Mouse (Mus musculus) forebrain, embryonic 10.5 days (tissue): ENCODE results near the gene Nkx6-2. TPM values are rescaled to one million over a fixed set of nuclear protein-coding genes. Genes with fewer than 3 reads are reported as not detected.
A peak's percentile ranks its signal among the peaks of the same experiment; 100 is the strongest.

Experiments used
- DNase-seq: peaks from one replicate; pipeline ENCODE4 v3.0.0-alpha.2; 2017; ENCODE audit warnings: low spot score; ENCODE audit errors: extremely low spot score
- H3K27ac ChIP-seq: fragments of 300-500 bp; sonication (generic); 2 replicates; pipeline ENCODE4 v1.5.1; 2016; ENCODE audit warnings: mild to moderate bottlenecking
- H3K27me3 ChIP-seq: fragments of 300-500 bp; sonication (generic); 2 replicates; pipeline ENCODE4 v1.6.1; 2016; ENCODE audit warnings: mild to moderate bottlenecking; ENCODE audit not compliant: poor library complexity, severe bottlenecking
- H3K36me3 ChIP-seq: fragments of 300-500 bp; sonication (generic); replicated peaks from 2 replicates; pipeline ENCODE4 v1.6.1; 2016; ENCODE audit warnings: mild to moderate bottlenecking, moderate library complexity
- H3K4me1 ChIP-seq: fragments of 300-500 bp; sonication (generic); 2 replicates; pipeline ENCODE4 v1.6.1; 2016
- H3K4me3 ChIP-seq: fragments of 300-500 bp; sonication (generic); 2 replicates; pipeline ENCODE4 v1.5.1; 2016; ENCODE audit warnings: mild to moderate bottlenecking, moderate library complexity
- H3K9me3 ChIP-seq: fragments of 300-500 bp; sonication (generic); 2 replicates; pipeline ENCODE4 v1.6.1; 2016; ENCODE audit warnings: mild to moderate bottlenecking, moderate library complexity
- WGBS: fragments of 180-500 bp; shearing (Covaris S2); methylation state at CpG from one replicate; pipeline ENCODE4 v1.1.7; 2016; 5-methylcytosine and 5-hydroxymethylcytosine counted together
- polyA plus RNA-seq: library from polyadenylated mRNA; unstranded; fragments of >200 nt; fragmentation: Nextera tagmentation; extraction: Ambion mirVana; gene quantifications from 2 replicates; pipeline ENCODE4 v1.2.1, GENCODE M21; 2016

Gene Nkx6-2
- polyA plus RNA-seq, 1 experiment from 2014 or later = 2.0 TPM

DNA sequence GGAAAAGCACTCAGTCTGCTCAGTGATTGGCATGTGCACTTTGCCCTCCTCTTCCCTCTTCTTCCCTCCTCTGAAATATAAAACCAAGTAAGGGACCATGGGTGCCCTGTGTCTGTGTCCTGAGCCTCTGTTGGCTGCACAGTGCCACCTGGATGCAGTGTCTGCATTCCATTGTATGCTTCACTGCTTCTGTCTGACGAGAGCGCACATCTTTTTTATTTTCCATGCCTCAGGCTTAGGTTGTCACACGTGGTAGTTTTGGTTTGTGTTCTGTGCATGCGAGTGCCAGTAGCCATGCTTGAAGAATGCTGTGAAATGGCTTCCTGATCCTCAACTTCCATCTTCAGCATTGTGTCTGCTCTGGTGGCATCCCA is 51.2 kb downstream of the Nkx6-2 start:
- no peak for DNase-seq
- 77% methylated on average over 4 of the region's 4 CpGs for WGBS
- peaks cover 45% of the 10 kb centered on the region for H3K4me1 ChIP-seq
- H3K27me3 ChIP-seq = peaks cover 100% of the 10 kb centered on the region
- no peak overlapping the region for H3K4me3 ChIP-seq
- no peaks in the 10 kb centered on the region for H3K9me3 ChIP-seq
- H3K27ac ChIP-seq = no peak overlapping the region
- H3K36me3 ChIP-seq = peaks cover 8% of the 10 kb centered on the region

DNA sequence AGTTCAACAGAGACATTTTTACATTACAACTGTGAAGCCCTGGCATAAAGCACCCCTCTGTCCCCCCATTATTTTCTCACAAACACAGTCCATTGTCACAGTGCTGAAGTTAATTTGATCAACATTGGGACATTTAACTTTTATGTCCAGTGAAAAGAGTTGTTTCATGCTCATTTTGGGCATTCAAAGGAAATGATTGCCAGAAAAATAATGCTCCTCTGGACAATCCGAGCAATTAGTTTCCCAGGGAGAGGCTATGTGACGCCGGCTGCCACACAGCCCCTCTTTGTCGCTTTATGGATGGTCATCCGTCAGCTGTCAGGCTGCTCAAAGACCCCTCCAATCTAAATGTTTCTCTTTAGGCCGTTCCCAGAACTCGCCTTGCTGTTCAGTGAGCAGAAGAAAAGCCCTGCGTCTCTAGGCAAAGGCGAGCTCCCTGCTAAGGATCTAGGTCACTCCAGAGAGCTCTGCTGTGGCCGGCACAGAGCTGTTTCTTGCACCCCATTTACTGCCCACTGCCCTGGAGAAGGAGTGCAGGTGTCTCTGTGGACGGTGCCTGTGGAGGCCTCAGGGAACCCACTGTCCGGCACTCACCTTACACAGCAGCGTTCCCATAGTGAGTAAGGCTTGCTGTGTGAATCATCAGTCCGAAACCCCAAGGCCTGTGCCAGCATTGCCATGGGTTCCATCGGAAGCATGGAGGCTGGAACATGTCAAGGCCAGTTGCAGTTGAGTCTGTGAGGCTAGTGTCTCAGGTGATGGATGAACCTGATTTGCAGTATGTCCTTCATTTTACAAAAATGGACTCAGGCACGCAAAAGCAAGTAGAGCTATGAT is 51.8 kb downstream of the Nkx6-2 start:
- DNase-seq = peak; percentile 35
- peaks cover 45% of the 10 kb centered on the region for H3K4me1 ChIP-seq
- WGBS = 40% methylated on average over 16 of the region's 16 CpGs

More for the DNA sequence above, 51.8 kb downstream of the Nkx6-2 start:
- H3K36me3 ChIP-seq = peaks cover 14% of the 10 kb centered on the region
- H3K27me3 ChIP-seq = peaks cover 100% of the 10 kb centered on the region
- H3K9me3 ChIP-seq = no peaks in the 10 kb centered on the region
- peak overlapping the region; percentile 67; the same call in 1 of the 2 replicates for H3K27ac ChIP-seq
- H3K4me3 ChIP-seq = no peak overlapping the region

Other genes starting within 250 kb of the Nkx6-2 start
- 10.5 and 14.3 TPM in 2 replicates for gene Inpp5a, start 193.7 kb downstream of the Nkx6-2 start, polyA plus RNA-seq
- 0.33 and 0.35 TPM in 2 replicates for gene Cfap46, start 101.0 kb upstream of the Nkx6-2 start, polyA plus RNA-seq